Mouse (Mus musculus) heart, embryonic 14.5 days (tissue): ENCODE measurements around the gene Exoc3l2. TPM values are rescaled to one million over a fixed set of nuclear protein-coding genes. Genes with fewer than 3 reads are reported as not detected.

ENCODE experiments used
- ATAC-seq: fragments of 200-750 bp; cut with Nextera tagmentation; 2 replicates; pipeline ENCODE4 v1.8.0; 2017; ENCODE audit warnings: low read depth, moderate TSS enrichment; ENCODE audit not compliant: insufficient number of reproducible peaks, insufficient read depth, low FRiP score
- H3K27ac ChIP-seq, 2 experiments: fragments of 200-500 bp in 1 of 2; fragments of 300-500 bp in 1 of 2; sonication (generic) in 1 of 2; replicated peaks in 1 of 2; 2 replicates each; pipeline ENCODE4 v1.5.1; 2012 to 2014; ENCODE audit warnings: low read depth in 2 of 2, low read length in 2 of 2, control low read depth in 1 of 2, mild to moderate bottlenecking in 1 of 2, mixed read lengths in 1 of 2; ENCODE audit not compliant: control insufficient read depth in 1 of 2, insufficient read depth in 1 of 2
- H3K27me3 ChIP-seq: fragments of 300-500 bp; sonication (generic); 2 replicates; pipeline ENCODE4 v1.6.1; 2014; ENCODE audit warnings: mild to moderate bottlenecking, low read length, control low read depth; ENCODE audit not compliant: control insufficient read depth, insufficient read depth
- H3K36me3 ChIP-seq: fragments of 300-500 bp; sonication (generic); 2 replicates; pipeline ENCODE4 v1.6.1; 2014; ENCODE audit warnings: mild to moderate bottlenecking, control low read depth, low read length, mixed read lengths; ENCODE audit not compliant: control insufficient read depth, insufficient read depth
- H3K4me1 ChIP-seq, 2 experiments: fragments of 200-500 bp in 1 of 2; fragments of 300-500 bp in 1 of 2; sonication (generic) in 1 of 2; 2 replicates each; pipeline ENCODE4 v1.6.1; 2012 to 2014; ENCODE audit warnings: low read length in 2 of 2, control low read depth in 1 of 2, mixed read lengths in 1 of 2; ENCODE audit not compliant: control insufficient read depth in 2 of 2, insufficient read depth in 2 of 2
- H3K4me2 ChIP-seq: fragments of 300-500 bp; sonication (generic); 2 replicates; pipeline ENCODE4 v1.6.1; 2014; ENCODE audit warnings: mild to moderate bottlenecking, low read length
- H3K4me3 ChIP-seq, 2 experiments: fragments of 200-500 bp in 1 of 2; fragments of 300-500 bp in 1 of 2; sonication (generic) in 1 of 2; 2 replicates each; pipeline ENCODE4 v1.5.1; 2012 to 2014; ENCODE audit warnings: low read length in 2 of 2, mild to moderate bottlenecking in 2 of 2, control low read depth in 1 of 2, low read depth in 1 of 2, moderate library complexity in 1 of 2; ENCODE audit not compliant: control insufficient read depth in 1 of 2, insufficient read depth in 1 of 2
- H3K9ac ChIP-seq: fragments of 300-500 bp; sonication (generic); 2 replicates; pipeline ENCODE4 v1.6.1; 2014; ENCODE audit warnings: mild to moderate bottlenecking, low read length
- H3K9me3 ChIP-seq: fragments of 300-500 bp; sonication (generic); 2 replicates; pipeline ENCODE4 v1.6.1; 2016; ENCODE audit warnings: low read length, control low read depth; ENCODE audit not compliant: control insufficient read depth
- WGBS: fragments of 180-500 bp; shearing (Covaris S2); extraction: QIAGEN DNeasy Blood & Tissue Kit; methylation state at CpG from one replicate; pipeline ENCODE4 v1.1.7; 2014; 5-methylcytosine and 5-hydroxymethylcytosine counted together
- polyA plus RNA-seq: library from polyadenylated mRNA; unstranded; fragments of >200 nt; fragmentation: Nextera tagmentation; extraction: Ambion mirVana; gene quantifications from 2 replicates; pipeline ENCODE4 v1.2.1, GENCODE M21; 2014

The Exoc3l2 gene
- polyA plus RNA-seq, 1 experiment from 2014 or later: 1.8 TPM

DNA sequence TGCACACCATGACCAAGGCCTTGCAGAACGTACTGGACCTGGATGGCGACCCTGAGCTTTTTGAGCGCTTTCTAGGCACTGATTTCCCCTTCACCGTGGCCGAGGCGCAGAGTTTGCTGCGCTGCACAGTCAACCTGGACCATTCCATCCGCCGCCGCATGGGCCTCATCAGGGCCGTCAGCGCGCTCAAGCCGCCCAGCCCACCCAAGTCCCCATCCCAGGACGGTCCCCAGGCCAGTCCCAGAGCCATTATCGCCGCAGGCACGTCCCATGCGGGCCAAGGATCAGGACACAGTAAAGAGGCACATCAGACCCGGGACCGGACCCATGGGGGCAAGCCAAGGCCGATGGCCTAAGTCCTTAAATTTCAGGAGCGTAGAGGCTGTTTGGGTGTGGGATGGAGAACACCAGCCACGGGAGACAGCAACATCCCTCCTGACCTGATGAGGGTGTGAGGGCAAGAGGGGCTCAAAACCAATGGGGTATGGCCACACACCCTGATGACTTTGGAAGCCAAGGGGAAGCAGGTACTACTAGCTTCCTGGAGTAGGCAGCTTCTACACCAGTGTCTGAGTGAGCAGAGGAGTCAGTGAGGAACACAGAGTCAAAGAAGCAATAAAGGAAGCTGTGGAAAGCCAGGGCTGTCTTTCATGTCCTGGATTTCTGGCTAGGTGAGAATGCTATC is 61.4 kb downstream of the Exoc3l2 start:
- Histone ChIP-seq H3K4me1 (peaks cover 15 to 24% of the 10 kb centered on the region in 2 experiments; a peak in 3 of 4 replicates), H3K4me3 (peak overlapping the region; percentile 43 to 44), H3K27me3 (peaks cover 57% of the 10 kb centered on the region), H3K9ac (peak overlapping the region; percentile 54), H3K4me2 (peak overlapping the region; percentile 82), H3K36me3 (peaks cover 14% of the 10 kb centered on the region), H3K27ac (no peak overlapping the region), H3K9me3 (no peaks in the 10 kb centered on the region)
- no peak for ATAC-seq
- 17% methylated on average over 24 of the region's 24 CpGs for WGBS

DNA sequence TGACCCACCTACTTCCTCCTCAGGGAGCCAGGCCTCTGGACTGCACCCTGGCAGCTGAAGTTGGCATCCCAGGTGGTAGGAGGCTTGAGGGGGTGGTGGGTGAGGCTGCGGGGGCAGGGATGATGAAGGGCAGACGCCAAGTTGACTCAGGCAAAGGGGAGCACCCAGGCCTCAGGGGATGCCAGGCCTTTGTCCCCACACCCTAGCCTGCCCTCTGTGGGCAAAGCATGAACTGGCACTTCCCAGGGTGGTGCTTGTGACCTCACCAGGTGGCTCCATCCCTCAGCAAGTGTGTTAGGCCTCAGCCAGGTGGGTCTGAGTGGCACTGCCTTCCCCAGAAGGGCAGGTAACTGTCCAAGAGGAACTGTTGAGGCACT is 62.0 kb downstream of the Exoc3l2 start:
- Histone ChIP-seq H3K9ac (no peak overlapping the region), H3K27me3 (peaks cover 54% of the 10 kb centered on the region), H3K4me3 (no peak overlapping the region), H3K4me1 (peaks cover 11 to 19% of the 10 kb centered on the region in 2 experiments; a peak in 3 of 4 replicates), H3K27ac (no peak overlapping the region), H3K36me3 (peaks cover 19% of the 10 kb centered on the region), H3K9me3 (no peaks in the 10 kb centered on the region), H3K4me2 (no peak overlapping the region)
- WGBS: 82% methylated on average over 2 of the region's 2 CpGs
- no peak for ATAC-seq

DNA sequence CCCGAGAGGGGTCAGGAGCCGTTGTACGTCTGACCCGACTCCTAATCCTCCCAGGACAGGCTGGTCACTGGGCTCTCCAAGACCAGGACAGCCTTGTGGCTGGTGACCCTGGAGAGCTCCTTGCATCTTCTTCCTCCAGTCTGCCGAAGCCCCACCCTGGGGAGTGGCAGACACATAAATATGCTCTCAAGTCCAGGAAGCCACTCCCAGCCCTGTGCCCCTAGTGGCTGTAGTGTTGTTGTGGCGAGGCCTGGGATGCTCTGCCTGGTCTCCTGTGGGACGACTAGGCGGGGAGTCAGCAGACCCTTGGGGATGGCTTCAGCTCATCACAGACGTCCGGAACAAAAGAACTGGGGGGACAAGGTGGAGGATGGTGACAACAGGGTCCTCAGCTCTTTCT is 67.9 kb downstream of the Exoc3l2 start:
- no peak overlapping the region for H3K4me3 ChIP-seq
- H3K27me3 ChIP-seq: no peaks in the 10 kb centered on the region
- peaks cover 76% of the 10 kb centered on the region for H3K36me3 ChIP-seq
- H3K4me1 ChIP-seq: 0 out of 4 replicates have a peak, but pooled peaks cover 0 to under 1% of the 10 kb centered on the region in 2 experiments
- H3K9ac ChIP-seq: no peak overlapping the region
- H3K9me3 ChIP-seq: no peaks in the 10 kb centered on the region
- no peak overlapping the region for H3K27ac ChIP-seq
- ATAC-seq: no peak
- 74% methylated on average over 10 of the region's 10 CpGs for WGBS
- no peak overlapping the region for H3K4me2 ChIP-seq

DNA sequence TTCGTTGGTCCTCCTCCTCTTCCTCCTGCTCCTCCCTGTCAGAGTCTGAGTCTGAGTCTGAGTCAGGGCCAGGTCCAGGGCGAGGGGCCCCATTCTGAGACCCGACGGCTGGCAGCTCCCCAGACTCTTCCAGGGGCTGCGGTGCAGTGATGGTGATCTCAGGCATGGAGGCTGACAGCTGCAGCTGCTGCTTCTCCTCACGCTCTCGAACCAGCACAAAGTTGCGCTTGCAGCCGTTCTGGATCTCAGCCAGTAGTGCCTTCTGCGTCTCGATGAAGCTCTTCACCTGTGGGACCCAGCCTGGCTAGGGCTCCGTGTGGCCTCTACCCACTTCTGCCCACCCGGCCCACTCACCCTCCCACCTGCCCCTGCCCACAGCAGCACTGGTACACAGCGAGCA is 69.1 kb downstream of the Exoc3l2 start:
- no peak overlapping the region for H3K4me3 ChIP-seq
- no peaks in the 10 kb centered on the region for H3K27me3 ChIP-seq
- H3K36me3 ChIP-seq: peaks cover 76% of the 10 kb centered on the region
- WGBS: 92% methylated on average over 14 of the region's 14 CpGs
- no peak overlapping the region for H3K9ac ChIP-seq
- H3K4me1 ChIP-seq: peaks cover 2 to 12% of the 10 kb centered on the region in 2 experiments; a peak in 2 of 4 replicates
- no peak overlapping the region for H3K27ac ChIP-seq
- no peak overlapping the region for H3K4me2 ChIP-seq
- H3K9me3 ChIP-seq: no peaks in the 10 kb centered on the region
- ATAC-seq: no peak

DNA sequence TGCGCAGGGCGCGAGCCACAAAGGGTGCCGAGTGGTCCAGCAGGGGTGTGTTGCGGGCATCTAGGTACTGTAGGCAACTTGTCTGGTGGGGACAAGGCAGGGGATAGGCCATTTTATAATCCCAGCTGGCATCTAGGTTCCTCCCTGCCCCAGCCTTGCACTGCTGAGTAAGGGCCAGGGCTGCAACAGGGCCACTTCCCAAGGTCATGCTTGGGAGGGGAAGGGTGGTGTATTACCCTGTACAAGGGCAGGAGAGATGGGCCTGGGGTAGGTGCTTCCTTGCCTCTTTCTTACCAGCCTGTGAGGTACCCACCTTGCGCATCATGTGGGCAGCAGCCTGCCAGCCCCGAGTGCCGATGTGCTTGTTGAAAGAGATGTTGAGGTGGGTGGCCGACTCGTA is 71.5 kb downstream of the Exoc3l2 start:
- H3K4me1 ChIP-seq: peaks cover 3 to 19% of the 10 kb centered on the region in 2 experiments; a peak in 3 of 4 replicates
- peaks cover 62% of the 10 kb centered on the region for H3K36me3 ChIP-seq
- ATAC-seq: no peak
- H3K9ac ChIP-seq: no peak overlapping the region
- H3K27ac ChIP-seq: no peak overlapping the region
- 87% methylated on average over 10 of the region's 10 CpGs for WGBS
- no peaks in the 10 kb centered on the region for H3K9me3 ChIP-seq
- no peak overlapping the region for H3K4me3 ChIP-seq
- no peak overlapping the region for H3K4me2 ChIP-seq
- H3K27me3 ChIP-seq: no peaks in the 10 kb centered on the region

DNA sequence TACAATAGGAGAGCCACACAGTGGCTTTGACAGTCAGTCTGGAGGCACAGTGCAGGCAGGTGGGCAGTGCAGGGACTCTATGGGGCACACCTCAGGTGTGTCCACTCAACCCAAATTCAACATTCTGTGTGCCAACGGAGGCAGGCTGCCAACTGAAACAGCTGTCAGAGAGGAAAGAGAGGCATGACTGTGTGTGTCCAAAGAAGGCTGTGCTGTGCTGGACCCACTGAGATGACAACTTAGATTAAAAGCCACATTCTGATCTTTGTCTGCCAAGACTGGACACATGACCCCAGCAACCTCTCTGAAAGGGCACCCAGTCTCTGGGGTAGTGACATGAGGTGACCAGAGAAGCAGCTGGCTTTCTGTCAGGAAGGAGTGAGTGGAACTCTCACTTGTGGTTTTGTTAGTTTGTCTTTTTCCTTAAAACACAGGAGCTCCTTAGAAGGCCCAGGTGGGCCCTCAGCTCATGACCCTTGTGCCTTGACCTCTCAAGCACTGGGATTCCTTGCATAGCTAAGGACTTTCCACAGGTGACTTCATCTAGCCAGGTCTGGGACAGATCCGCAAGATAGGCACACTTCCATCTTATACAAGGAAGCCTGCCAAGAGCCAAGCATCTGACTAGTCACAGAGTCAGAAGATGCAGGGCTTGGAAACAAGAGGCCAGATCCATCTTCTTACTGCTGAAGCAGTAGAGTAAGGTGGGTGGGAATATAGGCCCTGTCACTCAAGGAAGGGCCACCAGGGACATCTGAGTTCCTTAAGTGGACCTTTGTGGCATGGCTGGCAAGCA is 77.8 kb downstream of the Exoc3l2 start:
- Histone ChIP-seq H3K9ac (no peak overlapping the region), H3K4me3 (no peak overlapping the region), H3K36me3 (no peaks in the 10 kb centered on the region), H3K4me1 (peaks cover 15 to 51% of the 10 kb centered on the region in 2 experiments), H3K9me3 (no peaks in the 10 kb centered on the region), H3K4me2 (no peak overlapping the region), H3K27me3 (no peaks in the 10 kb centered on the region), H3K27ac (no peak overlapping the region)
- ATAC-seq: no peak
- WGBS: 88% methylated on average over 2 of the region's 2 CpGs

DNA sequence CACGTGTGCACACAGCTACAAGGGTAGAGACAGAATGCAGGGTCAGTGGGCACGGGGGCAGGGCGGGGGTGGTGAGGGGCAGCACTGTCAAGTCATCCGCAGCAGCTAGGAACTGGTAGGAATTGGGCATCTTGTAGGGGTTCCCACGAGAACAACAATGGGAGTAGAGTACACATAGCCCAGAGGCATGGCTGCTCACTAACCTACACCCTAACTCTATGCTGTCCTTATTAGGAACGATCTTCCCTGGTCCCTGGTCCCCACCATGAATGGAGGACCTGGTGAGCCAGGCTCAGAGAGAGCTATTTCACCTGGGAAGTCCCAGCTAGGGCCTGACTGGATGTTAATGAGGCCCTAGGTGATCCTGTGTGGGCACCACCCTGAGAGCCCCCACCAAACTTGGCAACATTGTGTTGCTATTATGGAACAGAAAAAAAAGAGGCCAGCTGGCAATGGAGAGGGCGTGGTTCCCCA is 78.6 kb downstream of the Exoc3l2 start:
- no peaks in the 10 kb centered on the region for H3K9me3 ChIP-seq
- ATAC-seq: no peak
- H3K9ac ChIP-seq: 0 out of 2 replicates have a peak overlapping the region, but pooled peaks have one; percentile 10
- H3K27ac ChIP-seq: no peak overlapping the region
- H3K4me1 ChIP-seq: peaks cover 15 to 52% of the 10 kb centered on the region in 2 experiments
- no peaks in the 10 kb centered on the region for H3K27me3 ChIP-seq
- H3K4me3 ChIP-seq: no peak overlapping the region
- WGBS: 82% methylated on average over 7 of the region's 7 CpGs
- no peaks in the 10 kb centered on the region for H3K36me3 ChIP-seq
- H3K4me2 ChIP-seq: no peak overlapping the region
